11 mouse cellular contexts compared by ENCODE assay signal in genomic region chr6:22327931-22328330, GRCm38 (mm10). TPM values are rescaled to one million over a fixed set of nuclear protein-coding genes. Genes with fewer than 3 reads are reported as not detected.
"Had no signal": no experiment of that assay in that cellular context is flagged by ENCODE, and none has a peak within 500 bp of the region (broad histone marks: within the 10 kb centered on the region; RNA-seq: fewer than 3 reads in every experiment).

No protein-coding gene starts in this region.

- H3K9me3 ChIP-seq: limb, embryonic 12.5 days had no signal

- H3K4me3 ChIP-seq: limb, embryonic 12.5 days had no signal

- H3K27me3 ChIP-seq: limb, embryonic 12.5 days had no signal

- H3K9ac ChIP-seq: limb, embryonic 12.5 days had no signal

- DNase-seq: kidney, adult 2 months; layer of hippocampus, adult 9-11 months; layer of hippocampus, postnatal 36 days; liver; lung, postnatal 36 days; right cerebral cortex, postnatal 14 days; thymus, postnatal 36 days had no signal

- H3K4me2 ChIP-seq: limb, embryonic 12.5 days; midbrain, embryonic 11.5 days had no signal

- H3K27ac ChIP-seq: limb, embryonic 12.5 days had no signal

RNA-seq across cellular contexts. Expression of gene Wnt16, which starts 39.9 kb away (rescaled TPM):
- polyA plus RNA-seq: liver, embryonic 16.5 days; thymus, postnatal 0 days had no signal
